Mouse (Mus musculus): ENCODE results near the gene Ccdc92b.
"Not testable (repeated sequence)": the region's sequence is repeated elsewhere in the genome, so short reads cannot be mapped to it uniquely, and the experiment has no call there.

Gene Ccdc92b

GRCm38 (mm10) chr11:74619201-74619955, at the start of gene Ccdc92b:
Gene Ccdc92b (plus strand): TSS chr11:74619605.
- in situ Hi-C loops (cut with MboI; ENCODE audit: low sequenced_read_pairs): no loop called here

- in situ Hi-C loops (cut with MboI; ENCODE audit: low sequenced_read_pairs): no loop called here
These were observed 49.7 kb upstream of the Ccdc92b start for GRCm38 (mm10) chr11:74569735-74570134.

- in situ Hi-C loops (cut with MboI; ENCODE audit: low sequenced_read_pairs): no loop called here
These were observed 46.8 kb upstream of the Ccdc92b start for GRCm38 (mm10) chr11:74572459-74573061.

- in situ Hi-C loops (cut with MboI; ENCODE audit: low sequenced_read_pairs): no loop called here
These were observed 44.5 kb upstream of the Ccdc92b start for GRCm38 (mm10) chr11:74574768-74575434.

- in situ Hi-C loops (cut with MboI; ENCODE audit: low sequenced_read_pairs): no loop called here
These were observed 43.5 kb upstream of the Ccdc92b start for GRCm38 (mm10) chr11:74575940-74576339.

GRCm38 (mm10) chr11:74577068-74577467, 42.3 kb upstream of the Ccdc92b start:
- in situ Hi-C loops (cut with MboI; ENCODE audit: low sequenced_read_pairs): no loop called here

GRCm38 (mm10) chr11:74581333-74581732, 38.1 kb upstream of the Ccdc92b start:
- in situ Hi-C loops (cut with MboI; ENCODE audit: low sequenced_read_pairs): not testable (repeated sequence)

GRCm38 (mm10) chr11:74582464-74582863, 36.9 kb upstream of the Ccdc92b start:
- in situ Hi-C loops (cut with MboI; ENCODE audit: low sequenced_read_pairs): no loop called here

GRCm38 (mm10) chr11:74583824-74584349, 35.5 kb upstream of the Ccdc92b start:
- in situ Hi-C loops (cut with MboI; ENCODE audit: low sequenced_read_pairs): no loop called here

- in situ Hi-C loops (cut with MboI; ENCODE audit: low sequenced_read_pairs): no loop called here
These were observed 34.3 kb upstream of the Ccdc92b start for GRCm38 (mm10) chr11:74584946-74585723.

- in situ Hi-C loops (cut with MboI; ENCODE audit: low sequenced_read_pairs): no loop called here
These were observed 33.0 kb upstream of the Ccdc92b start for GRCm38 (mm10) chr11:74586401-74586800.

- in situ Hi-C loops (cut with MboI; ENCODE audit: low sequenced_read_pairs): no loop called here
These were observed 29.8 kb upstream of the Ccdc92b start for GRCm38 (mm10) chr11:74589401-74590238.

- in situ Hi-C loops (cut with MboI; ENCODE audit: low sequenced_read_pairs): no loop called here
These were observed 29.2 kb upstream of the Ccdc92b start for GRCm38 (mm10) chr11:74590239-74590596.

GRCm38 (mm10) chr11:74590691-74591090, 28.7 kb upstream of the Ccdc92b start:
- in situ Hi-C loops (cut with MboI; ENCODE audit: low sequenced_read_pairs): no loop called here

- in situ Hi-C loops (cut with MboI; ENCODE audit: low sequenced_read_pairs): no loop called here
These were observed 27.2 kb upstream of the Ccdc92b start for GRCm38 (mm10) chr11:74592246-74592645.

- in situ Hi-C loops (cut with MboI; ENCODE audit: low sequenced_read_pairs): no loop called here
These were observed 22.0 kb upstream of the Ccdc92b start for GRCm38 (mm10) chr11:74597283-74597989.

GRCm38 (mm10) chr11:74597990-74598337, 21.4 kb upstream of the Ccdc92b start:
- in situ Hi-C loops (cut with MboI; ENCODE audit: low sequenced_read_pairs): no loop called here

- in situ Hi-C loops (cut with MboI; ENCODE audit: low sequenced_read_pairs): no loop called here
These were observed 17.1 kb upstream of the Ccdc92b start for GRCm38 (mm10) chr11:74602286-74602685.

- in situ Hi-C loops (cut with MboI; ENCODE audit: low sequenced_read_pairs): no loop called here
These were observed 9.3 kb upstream of the Ccdc92b start for GRCm38 (mm10) chr11:74610068-74610467.
